Mouse (Mus musculus): ENCODE data around the gene Lefty1.
"Not testable (repeated sequence)": the region's sequence is repeated elsewhere in the genome, so short reads cannot be mapped to it uniquely, and the experiment has no call there.

Gene Lefty1

GRCm38 (mm10) chr1:180934467-180935419, at the start of gene Lefty1:
Gene Lefty1 (plus strand): TSS chr1:180935022.
- DNase-seq: no peak

GRCm38 (mm10) chr1:180888556-180889042, 46.2 kb upstream of the Lefty1 start:
- DNase-seq: no peak

- DNase-seq: no peak
These were observed 45.6 kb upstream of the Lefty1 start for GRCm38 (mm10) chr1:180889172-180889571.

- DNase-seq: no peak
These were observed 45.0 kb upstream of the Lefty1 start for GRCm38 (mm10) chr1:180889841-180890240.

- DNase-seq: no peak
These were observed 42.0 kb upstream of the Lefty1 start, which contains the start of gene Lefty2 for GRCm38 (mm10) chr1:180892808-180893207. Gene Lefty2 (plus strand): TSS chr1:180893108.

GRCm38 (mm10) chr1:180894088-180894987, 40.5 kb upstream of the Lefty1 start:
- not testable (repeated sequence) for DNase-seq

- DNase-seq: no peak
These were observed 33.7 kb upstream of the Lefty1 start for GRCm38 (mm10) chr1:180901107-180901506.

- no peak for DNase-seq
These were observed 31.9 kb upstream of the Lefty1 start for GRCm38 (mm10) chr1:180902915-180903314.

GRCm38 (mm10) chr1:180903666-180904038, 31.2 kb upstream of the Lefty1 start:
- DNase-seq: no peak

- peak; percentile 94 for DNase-seq
These were observed 30.6 kb upstream of the Lefty1 start, which contains the start of gene Pycr2 for GRCm38 (mm10) chr1:180904039-180904814. Gene Pycr2 (plus strand): TSS chr1:180904293.

- DNase-seq: no peak
These were observed 30.1 kb upstream of the Lefty1 start for GRCm38 (mm10) chr1:180904815-180905080.

GRCm38 (mm10) chr1:180905307-180905706, 29.5 kb upstream of the Lefty1 start:
- DNase-seq: no peak

GRCm38 (mm10) chr1:180905876-180906275, 28.9 kb upstream of the Lefty1 start:
- no peak for DNase-seq

GRCm38 (mm10) chr1:180906461-180907147, 28.2 kb upstream of the Lefty1 start:
- DNase-seq: no peak

GRCm38 (mm10) chr1:180911138-180911537, 23.7 kb upstream of the Lefty1 start:
- no peak for DNase-seq

- no peak for DNase-seq
These were observed 23.1 kb upstream of the Lefty1 start for GRCm38 (mm10) chr1:180911653-180912287.

- DNase-seq: no peak
These were observed 22.0 kb upstream of the Lefty1 start for GRCm38 (mm10) chr1:180912792-180913191.

- DNase-seq: no peak
These were observed 21.0 kb upstream of the Lefty1 start for GRCm38 (mm10) chr1:180913797-180914196.

- DNase-seq: no peak
These were observed 18.4 kb upstream of the Lefty1 start for GRCm38 (mm10) chr1:180916425-180916824.

GRCm38 (mm10) chr1:180917053-180917452, 17.8 kb upstream of the Lefty1 start:
- no peak for DNase-seq

GRCm38 (mm10) chr1:180919686-180920085, 15.1 kb upstream of the Lefty1 start:
- no peak for DNase-seq

Data from right cerebral cortex, postnatal 14 days (tissue).